Mouse (Mus musculus): ENCODE results near the gene Gm47791. TPM values are rescaled to one million over a fixed set of nuclear protein-coding genes. Genes with fewer than 3 reads are reported as not detected.
A peak's percentile ranks its signal among the peaks of the same experiment; 100 is the strongest.

Gene Gm47791
- polyA plus RNA-seq, 1 experiment from 2014 or later, result not detected

- H3K27ac ChIP-seq (replicated peaks), result no peak overlapping the region
- no peak for ATAC-seq (ENCODE audit: extremely low read depth, insufficient number of reproducible peaks, low FRiP score, low TSS enrichment)
- no peak overlapping the region for H3K9ac ChIP-seq
- H3K4me3 ChIP-seq, result no peak overlapping the region
- H3K36me3 ChIP-seq, result no peaks in the 10 kb centered on the region
- H3K4me1 ChIP-seq, result peaks cover 21% of the 10 kb centered on the region
- 66% methylated on average over 12 of the region's 12 CpGs for WGBS
- H3K27me3 ChIP-seq (replicated peaks), result no peaks in the 10 kb centered on the region
- no peak overlapping the region for H3K4me2 ChIP-seq
- H3K9me3 ChIP-seq, result peaks cover 2% of the 10 kb centered on the region; the same call in 1 of the 2 replicates
Observed at GRCm38 (mm10) chr1:82801105-82801783, 30.2 kb upstream of the Gm47791 start.

GRCm38 (mm10) chr1:82798922-82799321, 27.9 kb upstream of the Gm47791 start:
- H3K4me1 ChIP-seq, result peaks cover 21% of the 10 kb centered on the region
- 80% methylated on average over 4 of the region's 4 CpGs for WGBS
- ATAC-seq (ENCODE audit: extremely low read depth, insufficient number of reproducible peaks, low FRiP score, low TSS enrichment), result no peak
- no peak overlapping the region for H3K9ac ChIP-seq
- no peak overlapping the region for H3K4me2 ChIP-seq
- no peaks in the 10 kb centered on the region for H3K27me3 ChIP-seq (replicated peaks)
- H3K9me3 ChIP-seq, result peaks cover 2% of the 10 kb centered on the region; the same call in 1 of the 2 replicates
- no peak overlapping the region for H3K4me3 ChIP-seq
- H3K27ac ChIP-seq (replicated peaks), result no peak overlapping the region
- no peaks in the 10 kb centered on the region for H3K36me3 ChIP-seq

GRCm38 (mm10) chr1:82798304-82798703, 27.3 kb upstream of the Gm47791 start:
- Histone ChIP-seq H3K36me3 (no peaks in the 10 kb centered on the region), H3K27me3 (replicated peaks) (no peaks in the 10 kb centered on the region), H3K4me2 (no peak overlapping the region), H3K4me1 (peaks cover 21% of the 10 kb centered on the region), H3K9ac (no peak overlapping the region), H3K27ac (replicated peaks) (no peak overlapping the region), H3K9me3 (no peaks in the 10 kb centered on the region), H3K4me3 (no peak overlapping the region)
- ATAC-seq (ENCODE audit: extremely low read depth, insufficient number of reproducible peaks, low FRiP score, low TSS enrichment), result no peak
- 69% methylated on average over 5 of the region's 5 CpGs for WGBS

- Histone ChIP-seq H3K4me3 (no peak overlapping the region), H3K4me1 (peaks cover 21% of the 10 kb centered on the region), H3K36me3 (no peaks in the 10 kb centered on the region), H3K9ac (no peak overlapping the region), H3K4me2 (no peak overlapping the region), H3K27ac (replicated peaks) (no peak overlapping the region), H3K9me3 (no peaks in the 10 kb centered on the region), H3K27me3 (replicated peaks) (no peaks in the 10 kb centered on the region)
- ATAC-seq (ENCODE audit: extremely low read depth, insufficient number of reproducible peaks, low FRiP score, low TSS enrichment), result no peak
- 86% methylated on average over 4 of the region's 4 CpGs for WGBS
Observed at GRCm38 (mm10) chr1:82797088-82797487, 26.0 kb upstream of the Gm47791 start.

- peak overlapping the region; percentile 64 for H3K27ac ChIP-seq (replicated peaks)
- 43% methylated on average over 18 of the region's 18 CpGs for WGBS
- H3K27me3 ChIP-seq (replicated peaks), result no peaks in the 10 kb centered on the region
- H3K9me3 ChIP-seq, result no peaks in the 10 kb centered on the region
- ATAC-seq (ENCODE audit: extremely low read depth, insufficient number of reproducible peaks, low FRiP score, low TSS enrichment), result no peak
- no peaks in the 10 kb centered on the region for H3K36me3 ChIP-seq
- H3K4me2 ChIP-seq, result no peak overlapping the region
- H3K4me1 ChIP-seq, result peaks cover 14% of the 10 kb centered on the region
- H3K4me3 ChIP-seq, result no peak overlapping the region
- H3K9ac ChIP-seq, result no peak overlapping the region
Observed at GRCm38 (mm10) chr1:82795702-82796443, 24.8 kb upstream of the Gm47791 start.

GRCm38 (mm10) chr1:82795211-82795610, 24.2 kb upstream of the Gm47791 start:
- peaks cover 14% of the 10 kb centered on the region for H3K4me1 ChIP-seq
- no peak for ATAC-seq (ENCODE audit: extremely low read depth, insufficient number of reproducible peaks, low FRiP score, low TSS enrichment)
- no peaks in the 10 kb centered on the region for H3K36me3 ChIP-seq
- no peaks in the 10 kb centered on the region for H3K9me3 ChIP-seq
- H3K4me2 ChIP-seq, result no peak overlapping the region
- no peaks in the 10 kb centered on the region for H3K27me3 ChIP-seq (replicated peaks)
- peak overlapping the region; percentile 64 for H3K27ac ChIP-seq (replicated peaks)
- H3K9ac ChIP-seq, result no peak overlapping the region
- 80% methylated on average over 2 of the region's 2 CpGs for WGBS
- H3K4me3 ChIP-seq, result no peak overlapping the region

- ATAC-seq (ENCODE audit: extremely low read depth, insufficient number of reproducible peaks, low FRiP score, low TSS enrichment), result no peak
- WGBS, result 68% methylated on average over 4 of the region's 4 CpGs
Observed at GRCm38 (mm10) chr1:82793986-82794385, 22.9 kb upstream of the Gm47791 start.

GRCm38 (mm10) chr1:82793110-82793509, 22.1 kb upstream of the Gm47791 start:
- no peak for ATAC-seq (ENCODE audit: extremely low read depth, insufficient number of reproducible peaks, low FRiP score, low TSS enrichment)
- 80% methylated on average over 3 of the region's 3 CpGs for WGBS

More at GRCm38 (mm10) chr1:82793986-82794385, 22.9 kb upstream of the Gm47791 start:
- no peaks in the 10 kb centered on the region for H3K9me3 ChIP-seq
- no peaks in the 10 kb centered on the region for H3K36me3 ChIP-seq
- no peaks in the 10 kb centered on the region for H3K27me3 ChIP-seq (replicated peaks)
- peaks cover 14% of the 10 kb centered on the region for H3K4me1 ChIP-seq
- H3K4me2 ChIP-seq, result no peak overlapping the region
- no peak overlapping the region for H3K4me3 ChIP-seq
- H3K27ac ChIP-seq (replicated peaks), result no peak overlapping the region
- no peak overlapping the region for H3K9ac ChIP-seq

GRCm38 (mm10) chr1:82792238-82792637, 21.2 kb upstream of the Gm47791 start:
- no peaks in the 10 kb centered on the region for H3K9me3 ChIP-seq
- H3K36me3 ChIP-seq, result no peaks in the 10 kb centered on the region
- H3K27me3 ChIP-seq (replicated peaks), result no peaks in the 10 kb centered on the region
- no peak overlapping the region for H3K27ac ChIP-seq (replicated peaks)
- 89% methylated on average over 6 of the region's 6 CpGs for WGBS
- ATAC-seq (ENCODE audit: extremely low read depth, insufficient number of reproducible peaks, low FRiP score, low TSS enrichment), result no peak
- peaks cover 20% of the 10 kb centered on the region for H3K4me1 ChIP-seq
- H3K9ac ChIP-seq, result no peak overlapping the region
- H3K4me3 ChIP-seq, result no peak overlapping the region
- no peak overlapping the region for H3K4me2 ChIP-seq

More at GRCm38 (mm10) chr1:82793110-82793509, 22.1 kb upstream of the Gm47791 start:
- Histone ChIP-seq H3K9me3 (no peaks in the 10 kb centered on the region), H3K27me3 (replicated peaks) (no peaks in the 10 kb centered on the region), H3K27ac (replicated peaks) (no peak overlapping the region), H3K4me1 (peaks cover 14% of the 10 kb centered on the region), H3K9ac (no peak overlapping the region), H3K4me2 (no peak overlapping the region), H3K4me3 (no peak overlapping the region), H3K36me3 (no peaks in the 10 kb centered on the region)

- no peak overlapping the region for H3K9ac ChIP-seq
- no peak overlapping the region for H3K27ac ChIP-seq (replicated peaks)
- H3K4me3 ChIP-seq, result no peak overlapping the region
- ATAC-seq (ENCODE audit: extremely low read depth, insufficient number of reproducible peaks, low FRiP score, low TSS enrichment), result no peak
- no peak overlapping the region for H3K4me2 ChIP-seq
- H3K27me3 ChIP-seq (replicated peaks), result no peaks in the 10 kb centered on the region; the same call in 1 of the 2 replicates
- no peaks in the 10 kb centered on the region for H3K36me3 ChIP-seq
- H3K9me3 ChIP-seq, result no peaks in the 10 kb centered on the region
- peaks cover 16% of the 10 kb centered on the region for H3K4me1 ChIP-seq
- 68% methylated on average over 11 of the region's 11 CpGs for WGBS
Observed at GRCm38 (mm10) chr1:82791105-82791504, 20.1 kb upstream of the Gm47791 start.

GRCm38 (mm10) chr1:82788070-82788469, 17.0 kb upstream of the Gm47791 start:
- Histone ChIP-seq H3K27me3 (replicated peaks) (peaks cover under 1% of the 10 kb centered on the region; the same call in 1 of the 2 replicates), H3K9ac (no peak overlapping the region), H3K4me1 (peaks cover 10% of the 10 kb centered on the region), H3K27ac (replicated peaks) (0 out of 2 replicates have a peak overlapping the region, but pooled peaks have one; percentile 8), H3K36me3 (no peaks in the 10 kb centered on the region), H3K9me3 (no peaks in the 10 kb centered on the region), H3K4me3 (no peak overlapping the region), H3K4me2 (no peak overlapping the region)
- WGBS, result 57% methylated on average over 7 of the region's 7 CpGs
- no peak for ATAC-seq (ENCODE audit: extremely low read depth, insufficient number of reproducible peaks, low FRiP score, low TSS enrichment)
